Mouse (Mus musculus): Measurements from ENCODE around the gene Itga5.

DNA sequence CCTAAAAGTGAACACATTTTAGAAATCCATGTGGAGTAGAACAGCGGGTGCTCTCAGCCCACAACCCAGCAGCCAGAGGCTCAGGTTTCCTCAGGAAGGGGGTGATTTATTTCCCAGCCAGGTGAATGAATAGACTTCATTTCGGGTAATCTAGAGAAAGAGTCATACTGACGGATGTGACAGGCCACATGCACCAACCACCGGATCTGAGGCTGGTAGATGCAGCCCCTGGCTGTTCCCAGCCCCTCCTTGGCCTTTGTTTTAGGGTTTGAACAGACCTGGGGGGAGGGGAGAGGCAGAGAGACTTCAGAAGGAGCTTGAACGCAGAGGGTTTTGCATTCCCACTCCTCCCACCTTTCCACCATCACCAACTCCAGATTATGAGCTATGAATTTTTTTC is 70.7 kb downstream of the Itga5 start:
- TF ChIP-seq CEBPB (IDR thresholded peaks at IDR 0.05; ENCODE audit: low read depth) (no peak), MYOG (IDR thresholded peaks at IDR 0.05; ENCODE audit: control insufficient read depth, extremely low read depth, insufficient read length) (no peak), CTCF (IDR thresholded peaks at IDR 0.05; ENCODE audit: control insufficient read depth, insufficient read depth, insufficient read length) (no peak), USF1 (IDR thresholded peaks at IDR 0.05; ENCODE audit: low read depth) (no peak), MAX (IDR thresholded peaks at IDR 0.05) (no peak)
